Mouse (Mus musculus): ENCODE data around the gene Add3.

DNA sequence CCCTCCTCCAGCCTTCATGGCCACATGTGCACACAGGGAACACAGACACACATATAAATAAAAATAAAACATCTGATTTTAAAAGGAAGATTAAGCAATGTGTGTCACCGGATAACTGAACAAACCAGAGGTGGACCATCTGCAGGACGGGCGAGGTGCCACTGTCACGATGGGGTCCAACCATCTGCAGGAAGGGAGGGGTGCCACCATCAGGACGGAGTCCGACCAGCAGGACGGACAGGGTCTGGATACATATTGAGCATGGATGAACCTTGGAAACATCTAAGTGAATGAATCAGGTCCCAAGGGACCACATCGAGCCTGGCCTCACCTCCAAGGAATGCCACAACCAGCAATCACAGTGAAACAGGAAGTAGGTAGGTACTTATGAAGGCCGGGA, 127.1 kb downstream of the Add3 start:
- TF ChIP-seq CTCF (IDR thresholded peaks at IDR 0.05) (no peak), EP300 (IDR thresholded peaks at IDR 0.05) (no peak)

All from lung, postnatal 0 days (tissue).